Mouse (Mus musculus): ENCODE data around the gene Ankrd49. TPM values are rescaled to one million over a fixed set of nuclear protein-coding genes. Genes with fewer than 3 reads are reported as not detected.

Gene Ankrd49
- polyA plus RNA-seq, 1 experiment: 26.9 TPM

DNA sequence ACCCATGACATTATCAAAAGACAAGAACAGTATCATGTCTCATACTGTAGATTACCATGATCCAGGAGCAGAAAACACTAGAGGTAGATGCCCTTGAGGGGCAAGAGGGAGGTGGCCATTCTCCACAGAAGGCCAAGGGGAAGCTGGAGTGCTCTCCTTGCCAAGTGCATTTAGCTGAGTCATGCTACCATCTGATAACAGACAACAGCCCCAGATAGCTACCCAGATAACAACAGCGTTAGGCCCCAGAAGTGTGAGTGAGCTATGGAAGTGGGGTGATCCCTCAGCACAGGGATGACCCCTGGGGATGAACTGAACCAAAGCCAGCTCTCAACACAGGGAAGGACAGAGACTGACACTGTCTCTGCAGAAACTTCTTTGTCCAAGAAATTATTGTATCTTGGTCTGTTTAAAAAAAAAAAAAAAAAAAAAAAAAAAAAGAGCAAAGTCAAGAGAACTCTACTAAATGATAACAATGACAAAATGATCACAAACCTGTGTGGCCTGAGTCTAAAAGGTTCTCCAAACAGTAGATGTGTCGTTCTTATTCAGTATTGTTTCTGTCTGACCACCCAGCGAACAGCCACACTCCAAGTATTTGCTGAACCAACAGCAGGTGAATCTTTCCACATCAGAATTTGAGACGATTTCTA lies 45.0 kb downstream of the Ankrd49 start:
- Histone ChIP-seq H3K9me3 (replicated peaks; ENCODE audit: control insufficient read depth, insufficient read depth, low read length, poor library complexity, severe bottlenecking) (no peaks in the 10 kb centered on the region), H3K4me1 (ENCODE audit: control insufficient read depth, insufficient read depth, low read length) (peaks cover 4% of the 10 kb centered on the region), H3K4me3 (ENCODE audit: low read depth, low read length) (no peak overlapping the region), H3K27me3 (ENCODE audit: control insufficient read depth, insufficient read depth, low read length, poor library complexity, severe bottlenecking) (no peaks in the 10 kb centered on the region), H3K9ac (ENCODE audit: low read depth, poor library complexity, severe bottlenecking) (no peak overlapping the region), H3K27ac (ENCODE audit: insufficient read depth, low read length) (no peak overlapping the region), H3K36me3 (ENCODE audit: control insufficient read depth, insufficient read depth, low read length, poor library complexity, severe bottlenecking) (no peaks in the 10 kb centered on the region)
- TF ChIP-seq EP300 (IDR thresholded peaks at IDR 0.05; ENCODE audit: insufficient read depth, low read depth, low read length) (no peak), CTCF (IDR thresholded peaks at IDR 0.05; ENCODE audit: low read depth, low read length) (no peak), POLR2A (IDR thresholded peaks at IDR 0.05; ENCODE audit: insufficient read depth, low read length) (no peak)

DNA sequence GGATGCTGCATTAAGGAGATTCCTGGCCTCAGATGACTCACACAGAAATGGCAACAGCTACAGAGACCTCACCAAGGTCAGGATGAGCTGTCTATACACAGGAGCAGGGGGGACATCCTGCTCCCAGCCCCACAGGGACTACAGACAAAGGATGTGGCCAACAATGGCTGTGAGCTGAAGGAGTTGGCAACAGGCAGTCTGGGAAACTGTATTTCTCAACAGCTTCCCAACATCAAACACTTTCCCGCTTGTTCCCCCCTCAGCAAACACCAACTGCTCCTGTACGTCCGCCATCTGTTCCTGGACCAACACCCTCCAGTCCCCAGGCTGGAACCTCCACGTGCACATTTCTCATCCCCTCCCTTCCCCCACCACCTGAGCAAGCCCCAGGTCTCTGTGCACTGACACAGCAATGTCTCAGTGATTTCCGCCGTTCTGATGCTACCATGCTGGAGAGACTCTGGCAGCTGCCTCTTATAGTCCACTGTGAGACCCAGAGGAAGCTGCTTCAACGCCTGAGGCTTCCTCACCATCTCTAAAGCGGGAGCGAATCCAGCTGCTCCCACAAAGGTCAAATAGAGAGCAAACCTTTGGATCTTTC lies 53.6 kb downstream of the Ankrd49 start:
- Histone ChIP-seq H3K36me3 (ENCODE audit: control insufficient read depth, insufficient read depth, low read length, poor library complexity, severe bottlenecking) (no peaks in the 10 kb centered on the region), H3K9ac (ENCODE audit: low read depth, poor library complexity, severe bottlenecking) (no peak overlapping the region), H3K27me3 (ENCODE audit: control insufficient read depth, insufficient read depth, low read length, poor library complexity, severe bottlenecking) (no peaks in the 10 kb centered on the region), H3K9me3 (replicated peaks; ENCODE audit: control insufficient read depth, insufficient read depth, low read length, poor library complexity, severe bottlenecking) (no peaks in the 10 kb centered on the region), H3K4me1 (ENCODE audit: control insufficient read depth, insufficient read depth, low read length) (peaks cover 2% of the 10 kb centered on the region), H3K4me3 (ENCODE audit: low read depth, low read length) (no peak overlapping the region), H3K27ac (ENCODE audit: insufficient read depth, low read length) (no peak overlapping the region)
- no peak for TF ChIP-seq POLR2A (IDR thresholded peaks at IDR 0.05; ENCODE audit: insufficient read depth, low read length)
- no peak for TF ChIP-seq CTCF (IDR thresholded peaks at IDR 0.05; ENCODE audit: low read depth, low read length)
- peak; percentile 74 for TF ChIP-seq EP300 (IDR thresholded peaks at IDR 0.05; ENCODE audit: insufficient read depth, low read depth, low read length)

Other genes starting within 250 kb of the Ankrd49 start
- gene Amotl1, start 139.8 kb downstream of the Ankrd49 start, polyA plus RNA-seq (2011; ENCODE audit: insufficient read depth, insufficient read length, low read depth, missing spikeins): 36.0 and 40.6 TPM in 2 replicates
- gene Piwil4, start 44.1 kb downstream of the Ankrd49 start, polyA plus RNA-seq (2011; ENCODE audit: insufficient read depth, insufficient read length, low read depth, missing spikeins): not detected in 2 replicates
- 2.1 TPM in 2 replicates for gene Fut4, start 32.5 kb downstream of the Ankrd49 start, polyA plus RNA-seq (2011; ENCODE audit: insufficient read depth, insufficient read length, low read depth, missing spikeins)
- gene 1700012B09Rik, start 13.8 kb downstream of the Ankrd49 start, polyA plus RNA-seq (2011; ENCODE audit: insufficient read depth, insufficient read length, low read depth, missing spikeins): not detected in 2 replicates
- 138 and 142 TPM in 2 replicates for gene Mre11a, start 202 bp downstream of the Ankrd49 start, polyA plus RNA-seq (2011; ENCODE audit: insufficient read depth, insufficient read length, low read depth, missing spikeins)
- gene Gpr83, start 75.4 kb upstream of the Ankrd49 start, polyA plus RNA-seq (2011; ENCODE audit: insufficient read depth, insufficient read length, low read depth, missing spikeins): not detected in 2 replicates
- not detected in 2 replicates for gene Izumo1r, start 119.1 kb upstream of the Ankrd49 start, polyA plus RNA-seq (2011; ENCODE audit: insufficient read depth, insufficient read length, low read depth, missing spikeins)

Data from ES-Bruce4 (cell line).